Mouse (Mus musculus): ENCODE measurements around the gene E330017A01Rik. TPM values are rescaled to one million over a fixed set of nuclear protein-coding genes. Genes with fewer than 3 reads are reported as not detected.

The E330017A01Rik gene
- not detected for polyA plus RNA-seq (2014; fragmentation: Illumina TruSeq; extraction: RNeasy Lipid Tissue Mini Kit (QIAGEN cat#74804); ENCODE audit: low read depth, low replicate concordance)

GRCm38 (mm10) chr16:58638689-58639175 lies at the start of gene E330017A01Rik:
E330017A01Rik (minus strand) TSS chr16:58638739.

GRCm38 (mm10) chr16:58669917-58670630 lies 31.5 kb upstream of the E330017A01Rik start, which contains the start of gene Cpox:
Cpox (plus strand) TSS chr16:58670292.

GRCm38 (mm10) chr16:58616878-58617277 lies 21.7 kb downstream of the E330017A01Rik start, which contains the start of gene Gm813:
Gm813 (minus strand) TSS chr16:58616978.

Other genes starting within 250 kb of the E330017A01Rik start
- 13.8 TPM for gene Dcbld2, start 230.3 kb downstream of the E330017A01Rik start, polyA plus RNA-seq (2014; fragmentation: Illumina TruSeq; extraction: RNeasy Lipid Tissue Mini Kit (QIAGEN cat#74804); ENCODE audit: low read depth, low replicate concordance)
- 693 TPM for gene St3gal6, start 114.5 kb downstream of the E330017A01Rik start, polyA plus RNA-seq (2014; fragmentation: Illumina TruSeq; extraction: RNeasy Lipid Tissue Mini Kit (QIAGEN cat#74804); ENCODE audit: low read depth, low replicate concordance)
- gene Gm813, start 21.8 kb downstream of the E330017A01Rik start, polyA plus RNA-seq (2014; fragmentation: Illumina TruSeq; extraction: RNeasy Lipid Tissue Mini Kit (QIAGEN cat#74804); ENCODE audit: low read depth, low replicate concordance): not detected
- 50.0 TPM for gene Cpox, start 31.6 kb upstream of the E330017A01Rik start, polyA plus RNA-seq (2014; fragmentation: Illumina TruSeq; extraction: RNeasy Lipid Tissue Mini Kit (QIAGEN cat#74804); ENCODE audit: low read depth, low replicate concordance)
- gene Gpr15, start 80.3 kb upstream of the E330017A01Rik start, polyA plus RNA-seq (2014; fragmentation: Illumina TruSeq; extraction: RNeasy Lipid Tissue Mini Kit (QIAGEN cat#74804); ENCODE audit: low read depth, low replicate concordance): not detected
- 127 TPM for gene Cldnd1, start 89.2 kb upstream of the E330017A01Rik start, polyA plus RNA-seq (2014; fragmentation: Illumina TruSeq; extraction: RNeasy Lipid Tissue Mini Kit (QIAGEN cat#74804); ENCODE audit: low read depth, low replicate concordance)
- not detected for gene Olfr172, start 124.4 kb upstream of the E330017A01Rik start, polyA plus RNA-seq (2014; fragmentation: Illumina TruSeq; extraction: RNeasy Lipid Tissue Mini Kit (QIAGEN cat#74804); ENCODE audit: low read depth, low replicate concordance)
- gene Olfr173, start 161.5 kb upstream of the E330017A01Rik start, polyA plus RNA-seq (2014; fragmentation: Illumina TruSeq; extraction: RNeasy Lipid Tissue Mini Kit (QIAGEN cat#74804); ENCODE audit: low read depth, low replicate concordance): not detected
- gene Olfr175-ps1, start 188.0 kb upstream of the E330017A01Rik start, polyA plus RNA-seq (2014; fragmentation: Illumina TruSeq; extraction: RNeasy Lipid Tissue Mini Kit (QIAGEN cat#74804); ENCODE audit: low read depth, low replicate concordance): not detected
- gene Olfr177, start 236.0 kb upstream of the E330017A01Rik start, polyA plus RNA-seq (2014; fragmentation: Illumina TruSeq; extraction: RNeasy Lipid Tissue Mini Kit (QIAGEN cat#74804); ENCODE audit: low read depth, low replicate concordance): not detected